Mouse (Mus musculus) brown adipose tissue, adult 24 weeks (tissue): ENCODE measurements around the gene Thnsl1. TPM values are rescaled to one million over a fixed set of nuclear protein-coding genes. Genes with fewer than 3 reads are reported as not detected.

Experiments used
- H3K27ac ChIP-seq: fragments of 200-500 bp; replicated peaks from 2 replicates; pipeline ENCODE4 v1.5.1; 2012; ENCODE audit warnings: low read depth, mild to moderate bottlenecking, low read length
- H3K4me1 ChIP-seq: fragments of 200-500 bp; 2 replicates; pipeline ENCODE4 v1.6.1; 2012; ENCODE audit warnings: low read length, mixed read lengths; ENCODE audit not compliant: control insufficient read depth, insufficient read depth, insufficient read length
- H3K4me3 ChIP-seq: fragments of 200-500 bp; 2 replicates; pipeline ENCODE4 v1.5.1; 2012; ENCODE audit warnings: low read depth, mild to moderate bottlenecking, low read length, moderate library complexity; ENCODE audit not compliant: insufficient read depth
- polyA plus RNA-seq: library from polyadenylated mRNA; stranded (reverse); fragments of >200 nt; gene quantifications from 2 replicates; pipeline ENCODE4 v1.2.4, GENCODE M21; 2012; ENCODE audit not compliant: missing spikeins, insufficient read depth, insufficient read length

Thnsl1 gene
- polyA plus RNA-seq, 1 experiment, result 6.0 TPM

GRCm38 (mm10) chr2:21261370-21262006, 56.0 kb downstream of the Thnsl1 start:
- Histone ChIP-seq H3K4me3 (no peak overlapping the region), H3K4me1 (no peaks in the 10 kb centered on the region), H3K27ac (no peak overlapping the region)

DNA sequence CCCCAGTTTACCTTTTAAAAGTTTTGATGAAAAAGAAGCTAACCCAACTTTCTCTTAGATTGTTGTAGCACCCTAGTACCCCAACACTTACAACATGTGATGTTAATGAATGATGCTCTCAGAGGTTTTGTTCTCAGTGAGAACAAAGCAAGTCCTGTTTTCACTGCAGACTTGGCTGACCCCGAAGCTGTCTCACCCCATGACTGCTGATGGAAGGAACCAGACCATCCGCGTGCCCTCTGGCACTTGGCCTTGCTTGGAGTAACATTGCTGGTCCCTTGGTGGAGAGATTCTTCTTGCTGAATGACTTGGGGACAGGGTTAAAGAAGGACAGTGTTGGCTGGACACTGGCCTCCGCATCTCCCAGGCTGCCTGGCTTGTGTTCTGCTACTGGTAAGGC, 58.5 kb downstream of the Thnsl1 start:
- Histone ChIP-seq H3K4me3 (no peak overlapping the region), H3K27ac (no peak overlapping the region), H3K4me1 (no peaks in the 10 kb centered on the region)

Other genes starting within 250 kb of the Thnsl1 start
- gene Arhgap21, start 236.8 kb upstream of the Thnsl1 start, polyA plus RNA-seq, result 17.9 and 27.0 TPM in 2 replicates
- not detected in 2 replicates for gene Enkur, start 359 bp upstream of the Thnsl1 start, polyA plus RNA-seq
- gene Gpr158, start 161.8 kb downstream of the Thnsl1 start, polyA plus RNA-seq, result not detected in 2 replicates